Mouse (Mus musculus) testis, postnatal 10 days (tissue): Measurements from ENCODE around the gene Usp21.
"Not testable (repeated sequence)": the region's sequence is repeated elsewhere in the genome, so short reads cannot be mapped to it uniquely, and the experiment has no call there.

Experiments used
- DNase-seq: peaks from one replicate; pipeline ENCODE4 v3.0.0; 2021; ENCODE audit warnings: low spot score

Gene Usp21

GRCm38 (mm10) chr1:171287136-171288081 is at the start of gene Usp21:
Gene Usp21, minus strand, starts transcription at chr1:171287991.
- DNase-seq: peak; percentile 95

- no peak for DNase-seq
Measured at GRCm38 (mm10) chr1:171330216-171330560, 42.4 kb upstream of the Usp21 start.

GRCm38 (mm10) chr1:171329433-171330215 is 41.8 kb upstream of the Usp21 start:
- DNase-seq: peak; percentile 86

GRCm38 (mm10) chr1:171328839-171329432 is 41.1 kb upstream of the Usp21 start, which contains the start of gene Dedd:
Gene Dedd, plus strand, starts transcription at chr1:171329145.
- peak; percentile 84 for DNase-seq

- no peak for DNase-seq
Measured at GRCm38 (mm10) chr1:171328244-171328643, 40.5 kb upstream of the Usp21 start.

GRCm38 (mm10) chr1:171326588-171326987 is 38.8 kb upstream of the Usp21 start:
- DNase-seq: not testable (repeated sequence)

GRCm38 (mm10) chr1:171325571-171325970 is 37.8 kb upstream of the Usp21 start:
- DNase-seq: no peak

GRCm38 (mm10) chr1:171322012-171322411 is 34.2 kb upstream of the Usp21 start:
- no peak for DNase-seq

- DNase-seq: no peak
Measured at GRCm38 (mm10) chr1:171321415-171321814, 33.6 kb upstream of the Usp21 start.

GRCm38 (mm10) chr1:171320151-171320550 is 32.4 kb upstream of the Usp21 start:
- no peak for DNase-seq

- no peak for DNase-seq
Measured at GRCm38 (mm10) chr1:171319748-171320147, 32.0 kb upstream of the Usp21 start.

- DNase-seq: no peak
Measured at GRCm38 (mm10) chr1:171309321-171309720, 21.5 kb upstream of the Usp21 start.

GRCm38 (mm10) chr1:171306157-171306556 is 18.4 kb upstream of the Usp21 start:
- DNase-seq: not testable (repeated sequence)

- DNase-seq: no peak
Measured at GRCm38 (mm10) chr1:171298226-171298625, 10.4 kb upstream of the Usp21 start.

GRCm38 (mm10) chr1:171295063-171295402 is 7.2 kb upstream of the Usp21 start:
- DNase-seq: no peak

- peak; percentile 82 for DNase-seq
Measured at GRCm38 (mm10) chr1:171294298-171295062, 6.7 kb upstream of the Usp21 start, which contains the start of gene Ufc1. Gene Ufc1, minus strand, starts transcription at chr1:171295024.

- DNase-seq: peak; percentile 34
Measured at GRCm38 (mm10) chr1:171293906-171294297, 6.1 kb upstream of the Usp21 start.

GRCm38 (mm10) chr1:171293351-171293750 is 5.6 kb upstream of the Usp21 start:
- DNase-seq: no peak

GRCm38 (mm10) chr1:171288328-171288727 is 537 bp upstream of the Usp21 start:
- no peak for DNase-seq

- peak; percentile 51 for DNase-seq
Measured at GRCm38 (mm10) chr1:171286517-171286916, 1.3 kb downstream of the Usp21 start.

- no peak for DNase-seq
Measured at GRCm38 (mm10) chr1:171285096-171285892, 2.5 kb downstream of the Usp21 start.
